ENCODE assay signal across 21 mouse cellular contexts in the genomic region with DNA sequence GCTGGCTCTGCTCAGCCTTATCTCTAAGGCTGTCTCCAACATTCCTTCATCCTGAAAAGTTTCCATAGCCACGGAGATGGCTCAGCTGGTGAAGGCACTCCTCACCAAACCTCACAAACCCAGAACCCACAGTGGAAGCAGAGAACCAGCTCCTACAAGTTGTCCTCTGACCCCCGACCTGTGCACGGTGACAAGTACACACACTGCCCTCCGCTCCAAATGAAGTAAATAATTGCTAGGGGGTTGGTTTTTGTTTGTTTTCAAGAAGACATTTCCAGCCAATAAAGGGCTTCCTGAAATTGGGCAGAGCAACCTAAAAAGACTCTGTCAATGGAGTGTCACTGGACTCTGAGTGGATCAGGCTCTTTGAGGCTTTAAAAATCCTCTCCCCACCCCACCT. TPM values are rescaled to one million over a fixed set of nuclear protein-coding genes. Genes with fewer than 3 reads are reported as not detected.
A peak's percentile ranks its signal among the peaks of the same experiment; 100 is the strongest.
DNase-seq lines count a peak whose midpoint lies in the region; ATAC-seq and TF ChIP-seq lines count a peak whose summit lies in the region.
"Had no signal": no experiment of that assay in that cellular context is flagged by ENCODE, and none has a peak within 500 bp of the region (broad histone marks: within the 10 kb centered on the region; RNA-seq: fewer than 3 reads in every experiment).

No protein-coding gene starts in this region.

- peaks cover 79% of the 10 kb centered on the region for H3K4me1 ChIP-seq in heart, embryonic 13.5 days
- H3K4me1 ChIP-seq in heart, adult 2 months (ENCODE audit: control insufficient read depth, insufficient read depth, low read length) = peaks cover 8% of the 10 kb centered on the region
- H3K4me1 ChIP-seq in liver, adult 2 months (ENCODE audit: control insufficient read depth, insufficient read depth, low read length) = peaks cover 24% of the 10 kb centered on the region
- peaks cover 92% of the 10 kb centered on the region for H3K4me1 ChIP-seq in liver, embryonic 12.5 days
- peaks cover 51% of the 10 kb centered on the region for H3K4me1 ChIP-seq in liver, embryonic 16.5 days (ENCODE audit: control insufficient read depth, low read depth, low read length)
- peaks cover 16% of the 10 kb centered on the region for H3K4me1 ChIP-seq in hindbrain, embryonic 16.5 days (ENCODE audit: control insufficient read depth, insufficient read depth, low read depth, low read length)

- TF ChIP-seq POLR2A in heart, adult 2 months (IDR thresholded peaks at IDR 0.05; ENCODE audit: insufficient read depth, low read depth, low read length) = no peak
- TF ChIP-seq POLR2A in liver, adult 2 months (IDR thresholded peaks at IDR 0.05; ENCODE audit: extremely low read depth, insufficient read depth, low read length) = no peak

- DNase-seq in heart, adult 2 months = no peak
- DNase-seq in liver, adult 2 months (ENCODE audit: extremely low read depth, low read depth, low spot score) = peak; percentile 92
- DNase-seq in liver = no peak
- DNase-seq: adrenal gland, adult 2 months; adrenal gland, postnatal 36 days; cerebellum, adult 2 months; cerebellum, postnatal 10 days; gastrocnemius, adult 2 months; gastrocnemius, postnatal 25 days had no signal

- no peaks in the 10 kb centered on the region for H3K79me2 ChIP-seq in heart, adult 2 months (replicated peaks; ENCODE audit: control insufficient read depth, insufficient read depth, low read length)
- H3K79me2 ChIP-seq in liver, adult 2 months (ENCODE audit: control insufficient read depth, insufficient read depth, low read length) = no peaks in the 10 kb centered on the region

- no peak overlapping the region for H3K9ac ChIP-seq in heart, embryonic 13.5 days
- no peak overlapping the region for H3K9ac ChIP-seq in heart, adult 2 months (ENCODE audit: low read depth, low read length)
- H3K9ac ChIP-seq in liver, adult 2 months (ENCODE audit: low read depth, low read length) = no peak overlapping the region
- H3K9ac ChIP-seq in liver, embryonic 12.5 days = no peak overlapping the region
- H3K9ac ChIP-seq in liver, embryonic 16.5 days (ENCODE audit: low read depth, low read length) = no peak overlapping the region
- no peak overlapping the region for H3K9ac ChIP-seq in hindbrain, embryonic 16.5 days (ENCODE audit: low read depth, low read length)
- H3K9ac ChIP-seq: embryonic facial prominence, embryonic 15.5 days; heart, embryonic 15.5 days; hindbrain, embryonic 14.5 days had no signal

- TF ChIP-seq CTCF in heart, adult 2 months (IDR thresholded peaks at IDR 0.05) = no peak
- no peak for TF ChIP-seq CTCF in liver, adult 2 months (IDR thresholded peaks at IDR 0.05; ENCODE audit: low read depth, low read length)

- H3K36me3 ChIP-seq in heart, embryonic 13.5 days = no peaks in the 10 kb centered on the region
- H3K36me3 ChIP-seq in heart, adult 2 months (ENCODE audit: control insufficient read depth, insufficient read depth, low read length) = no peaks in the 10 kb centered on the region
- no peaks in the 10 kb centered on the region for H3K36me3 ChIP-seq in liver, adult 2 months (ENCODE audit: control insufficient read depth, insufficient read depth, low read length)
- H3K36me3 ChIP-seq in liver, embryonic 12.5 days = no peaks in the 10 kb centered on the region
- no peaks in the 10 kb centered on the region for H3K36me3 ChIP-seq in liver, embryonic 16.5 days (ENCODE audit: control insufficient read depth, insufficient read depth)
- H3K36me3 ChIP-seq in hindbrain, embryonic 16.5 days (ENCODE audit: control insufficient read depth, insufficient read depth, low read length) = no peaks in the 10 kb centered on the region
- H3K36me3 ChIP-seq: embryonic facial prominence, embryonic 15.5 days; forebrain, embryonic 10.5 days; heart, embryonic 15.5 days; hindbrain, embryonic 10.5 days had no signal

- no peak overlapping the region for H3K4me2 ChIP-seq in heart, embryonic 13.5 days
- no peak overlapping the region for H3K4me2 ChIP-seq in liver, embryonic 12.5 days
- H3K4me2 ChIP-seq in liver, embryonic 16.5 days (ENCODE audit: low read depth, low read length) = no peak overlapping the region
- H3K4me2 ChIP-seq in hindbrain, embryonic 16.5 days (ENCODE audit: low read length) = no peak overlapping the region
- H3K4me2 ChIP-seq: embryonic facial prominence, embryonic 15.5 days; heart, embryonic 15.5 days; hindbrain, embryonic 14.5 days had no signal

- no peak for TF ChIP-seq EP300 in heart, adult 2 months (IDR thresholded peaks at IDR 0.05; ENCODE audit: insufficient read depth, low read depth, low read length)

- no peak for ATAC-seq in heart, embryonic 13.5 days (ENCODE audit: extremely low read depth, insufficient number of reproducible peaks, low FRiP score, low TSS enrichment)
- ATAC-seq in liver, embryonic 12.5 days = no peak
- no peak for ATAC-seq in liver, embryonic 16.5 days (ENCODE audit: low read depth)
- no peak for ATAC-seq in hindbrain, embryonic 16.5 days
- ATAC-seq in megakaryocyte, adult 5-6 weeks (ENCODE audit: poor library complexity, severe bottlenecking) = no peak
- ATAC-seq: forebrain, embryonic 14.5 days had no signal

- intact Hi-C loops in heart, adult 2 months (cut with DNase I) = loop anchor here (5.0 kb wide), 1 partner anchor 34 kb away; no protein-coding TSS in a partner anchor

- WGBS in heart, embryonic 13.5 days = 42% methylated on average over 4 of the region's 4 CpGs
- 73% methylated on average over 4 of the region's 4 CpGs for WGBS in heart, adult 2 months
- WGBS in liver, adult 2 months = 14% methylated on average over 4 of the region's 4 CpGs
- 53% methylated on average over 4 of the region's 4 CpGs for WGBS in liver, embryonic 12.5 days (ENCODE audit: insufficient replicate concordance)
- 46% methylated on average over 4 of the region's 4 CpGs for WGBS in liver, embryonic 16.5 days (ENCODE audit: insufficient replicate concordance)
- WGBS in hindbrain, embryonic 16.5 days = 54% methylated on average over 4 of the region's 4 CpGs

- no peaks in the 10 kb centered on the region for H3K9me3 ChIP-seq in heart, embryonic 13.5 days
- no peaks in the 10 kb centered on the region for H3K9me3 ChIP-seq in liver, embryonic 12.5 days (replicated peaks)
- no peaks in the 10 kb centered on the region for H3K9me3 ChIP-seq in liver, embryonic 16.5 days (replicated peaks; ENCODE audit: control insufficient read depth, low read length)
- H3K9me3 ChIP-seq in hindbrain, embryonic 16.5 days (ENCODE audit: control insufficient read depth, low read length) = no peaks in the 10 kb centered on the region
- H3K9me3 ChIP-seq: embryonic facial prominence, embryonic 15.5 days; forebrain, embryonic 10.5 days; heart, embryonic 15.5 days; hindbrain, embryonic 10.5 days had no signal

- H3K27me3 ChIP-seq in heart, embryonic 13.5 days (replicated peaks) = no peaks in the 10 kb centered on the region
- H3K27me3 ChIP-seq in heart, adult 2 months (ENCODE audit: control insufficient read depth, insufficient read depth, low read length) = no peaks in the 10 kb centered on the region
- no peaks in the 10 kb centered on the region for H3K27me3 ChIP-seq in liver, adult 2 months (ENCODE audit: control insufficient read depth, insufficient read depth, low read length)
- no peaks in the 10 kb centered on the region for H3K27me3 ChIP-seq in liver, embryonic 12.5 days (replicated peaks)
- H3K27me3 ChIP-seq in liver, embryonic 16.5 days (ENCODE audit: control insufficient read depth, insufficient read depth, low read depth, low read length) = no peaks in the 10 kb centered on the region
- no peaks in the 10 kb centered on the region for H3K27me3 ChIP-seq in hindbrain, embryonic 16.5 days (replicated peaks; ENCODE audit: control insufficient read depth, insufficient read depth, low read length)
- H3K27me3 ChIP-seq: embryonic facial prominence, embryonic 15.5 days; heart, embryonic 15.5 days had no signal

- H3K27ac ChIP-seq in heart, embryonic 13.5 days (replicated peaks) = peak overlapping the region; percentile 26; the same call in 1 of the 2 replicates
- no peak overlapping the region for H3K27ac ChIP-seq in heart, adult 2 months
- peak overlapping the region; percentile 9 for H3K27ac ChIP-seq in liver, adult 2 months (replicated peaks; ENCODE audit: insufficient read depth, low read depth, low read length)
- H3K27ac ChIP-seq in liver, embryonic 12.5 days = peak overlapping the region; percentile 23
- H3K27ac ChIP-seq in liver, embryonic 16.5 days (ENCODE audit: low read length) = peak overlapping the region; percentile 33; the same call in 1 of the 2 replicates
- no peak overlapping the region for H3K27ac ChIP-seq in hindbrain, embryonic 16.5 days (ENCODE audit: low read depth, low read length)
- H3K27ac ChIP-seq: embryonic facial prominence, embryonic 15.5 days; forebrain, embryonic 10.5 days; gastrocnemius, adult 2 months; heart, embryonic 15.5 days; hindbrain, embryonic 10.5 days; hindbrain, embryonic 14.5 days had no signal

- no peak overlapping the region for H3K4me3 ChIP-seq in heart, embryonic 13.5 days
- no peak overlapping the region for H3K4me3 ChIP-seq in heart, adult 2 months
- no peak overlapping the region for H3K4me3 ChIP-seq in liver, adult 2 months (ENCODE audit: insufficient read depth, low read depth, low read length)
- H3K4me3 ChIP-seq in liver, embryonic 12.5 days = no peak overlapping the region
- H3K4me3 ChIP-seq in liver, embryonic 16.5 days (ENCODE audit: low read depth, low read length) = no peak overlapping the region
- no peak overlapping the region for H3K4me3 ChIP-seq in hindbrain, embryonic 16.5 days (ENCODE audit: low read length)
- H3K4me3 ChIP-seq: embryonic facial prominence, embryonic 15.5 days; erythroblast, embryonic 14.5 days; forebrain, embryonic 10.5 days; gastrocnemius, adult 2 months; heart, embryonic 15.5 days; hindbrain, embryonic 10.5 days had no signal

RNA-seq across cellular contexts. Expression of gene Smad6, which starts 31.9 kb away (rescaled TPM):
- 18.5 and 19.3 TPM in 2 replicates for polyA plus RNA-seq in heart, embryonic 13.5 days (2015; fragmentation: Nextera tagmentation; extraction: Ambion mirVana)
- total RNA-seq in heart, adult 2 months (2021) = 10 to 100 TPM; 11.0 to 15.1 TPM
- polyA plus RNA-seq in heart, adult 2 months (2012; rRNA removed) = 9.6 and 14.7 TPM in 2 replicates
- total RNA-seq in liver, adult 2 months (2014; rRNA removed) = 4.1 and 6.0 TPM in 2 replicates
- polyA plus RNA-seq in liver, adult 2 months (2012; rRNA removed) = 11.4 and 12.6 TPM in 2 replicates
- 11.7 and 12.9 TPM in 2 replicates for polyA plus RNA-seq in liver, embryonic 12.5 days (2016; fragmentation: Nextera tagmentation; extraction: Ambion mirVana)
- polyA plus RNA-seq in liver, embryonic 16.5 days (2015; fragmentation: Nextera tagmentation; extraction: Ambion mirVana) = 1.3 and 1.9 TPM in 2 replicates
- polyA plus RNA-seq in hindbrain, embryonic 16.5 days (2015; fragmentation: Nextera tagmentation; extraction: Ambion mirVana) = 1.4 and 1.6 TPM in 2 replicates
- total RNA-seq in megakaryocyte, adult 5-6 weeks (2015) = 0.52 and 0.96 TPM in 2 replicates
- total RNA-seq in megakaryocyte, adult 5-6 weeks (2017) = 1.3 and 1.7 TPM in 2 replicates

Comparison
In these comparisons a context has a peak if more than half of its experiments do, and no peak if none do; other contexts are left out.
1. H3K27ac ChIP-seq: peak in heart, embryonic 13.5 days (single experiment), liver, adult 2 months (single experiment), liver, embryonic 12.5 days (single experiment) and liver, embryonic 16.5 days (single experiment); none in heart, adult 2 months (single experiment) and hindbrain, embryonic 16.5 days (single experiment).